Mouse (Mus musculus) brain, embryonic 14.5 days (tissue): Measurements from ENCODE around the gene Osbpl9.

Experiments used
- CTCF ChIP-seq: fragments of 200-500 bp; IDR thresholded peaks from 2 replicates; pipeline ENCODE4 v1.5.1; 2012; ENCODE audit warnings: inconsistent platforms, mild to moderate bottlenecking, moderate library complexity, borderline replicate concordance; ENCODE audit not compliant: insufficient read depth, insufficient read length; ENCODE audit errors: extremely low read depth
- POLR2A ChIP-seq: fragments of 200-500 bp; IDR thresholded peaks from 2 replicates; pipeline ENCODE4 v1.6.1; 2012; ENCODE audit warnings: mild to moderate bottlenecking, inconsistent platforms, borderline replicate concordance; ENCODE audit not compliant: poor library complexity, insufficient read depth, insufficient read length, severe bottlenecking; ENCODE audit errors: extremely low read depth

GRCm38 (mm10) chr4:109112915-109113505, 89.1 kb downstream of the Osbpl9 start:
- no peak for TF ChIP-seq CTCF
- TF ChIP-seq POLR2A: no peak
